Mouse (Mus musculus) heart, embryonic 13.5 days (tissue): ENCODE measurements around the gene Stard10. TPM values are rescaled to one million over a fixed set of nuclear protein-coding genes. Genes with fewer than 3 reads are reported as not detected.

Experiments
- ATAC-seq: fragments of 200-750 bp; cut with Nextera tagmentation; 2 replicates; pipeline ENCODE4 v1.8.0; 2017; ENCODE audit warnings: moderate TSS enrichment; ENCODE audit not compliant: insufficient number of reproducible peaks, low FRiP score, low TSS enrichment; ENCODE audit errors: extremely low read depth
- H3K27ac ChIP-seq: fragments of 300-500 bp; sonication (generic); replicated peaks from 2 replicates; pipeline ENCODE4 v1.5.1; 2015; ENCODE audit warnings: moderate library complexity, mild to moderate bottlenecking, inconsistent platforms
- H3K27me3 ChIP-seq: fragments of 300-500 bp; sonication (generic); replicated peaks from 2 replicates; pipeline ENCODE4 v1.6.1; 2015; ENCODE audit warnings: mild to moderate bottlenecking, inconsistent platforms
- H3K36me3 ChIP-seq: fragments of 300-500 bp; sonication (generic); 2 replicates; pipeline ENCODE4 v1.6.1; 2015; ENCODE audit warnings: mild to moderate bottlenecking, inconsistent platforms
- H3K4me1 ChIP-seq: fragments of 300-500 bp; sonication (generic); 2 replicates; pipeline ENCODE4 v1.6.1; 2015; ENCODE audit warnings: inconsistent platforms
- H3K4me2 ChIP-seq: fragments of 300-500 bp; sonication (generic); 2 replicates; pipeline ENCODE4 v1.6.1; 2015; ENCODE audit warnings: inconsistent platforms, mild to moderate bottlenecking, moderate library complexity
- H3K4me3 ChIP-seq: fragments of 300-500 bp; sonication (generic); 2 replicates; pipeline ENCODE4 v1.5.1; 2015; ENCODE audit warnings: moderate library complexity, mild to moderate bottlenecking, inconsistent platforms
- H3K9ac ChIP-seq: fragments of 300-500 bp; sonication (generic); 2 replicates; pipeline ENCODE4 v1.6.1; 2015; ENCODE audit warnings: inconsistent platforms, mild to moderate bottlenecking, moderate library complexity
- H3K9me3 ChIP-seq: fragments of 300-500 bp; sonication (generic); 2 replicates; pipeline ENCODE4 v1.6.1; 2016; ENCODE audit warnings: inconsistent platforms
- WGBS: fragments of 180-500 bp; shearing (Covaris S2); methylation state at CpG from one replicate; pipeline ENCODE4 v1.1.7; 2015; ENCODE audit warnings: mixed read lengths; 5-methylcytosine and 5-hydroxymethylcytosine counted together
- polyA plus RNA-seq: library from polyadenylated mRNA; unstranded; fragments of >200 nt; fragmentation: Nextera tagmentation; extraction: Ambion mirVana; gene quantifications from 2 replicates; pipeline ENCODE4 v1.2.1, GENCODE M21; 2015

Gene Stard10
- polyA plus RNA-seq, 1 experiment from 2014 or later: 32.9 TPM

GRCm38 (mm10) chr7:101349861-101350260 lies 33.0 kb downstream of the Stard10 start:
- H3K9ac ChIP-seq: peak overlapping the region; percentile 19; the same call in 1 of the 2 replicates
- H3K4me2 ChIP-seq: 0 out of 2 replicates have a peak overlapping the region, but pooled peaks have one; percentile 14
- no peak for ATAC-seq
- H3K4me3 ChIP-seq: no peak overlapping the region
- H3K27ac ChIP-seq: no peak overlapping the region
- 43% methylated on average over 2 of the region's 2 CpGs for WGBS
- H3K36me3 ChIP-seq: 0 out of 2 replicates have a peak, but pooled peaks cover 2% of the 10 kb centered on the region
- H3K27me3 ChIP-seq: peaks cover 50% of the 10 kb centered on the region
- peaks cover 47% of the 10 kb centered on the region for H3K4me1 ChIP-seq
- H3K9me3 ChIP-seq: no peaks in the 10 kb centered on the region

GRCm38 (mm10) chr7:101352404-101352803 lies 35.5 kb downstream of the Stard10 start:
- no peak overlapping the region for H3K27ac ChIP-seq
- no peak overlapping the region for H3K4me2 ChIP-seq
- no peaks in the 10 kb centered on the region for H3K36me3 ChIP-seq
- no peak overlapping the region for H3K9ac ChIP-seq
- H3K4me1 ChIP-seq: peaks cover 41% of the 10 kb centered on the region
- H3K4me3 ChIP-seq: no peak overlapping the region
- 82% methylated on average over 4 of the region's 4 CpGs for whole genome bisulfite sequencing
- peaks cover 35% of the 10 kb centered on the region for H3K27me3 ChIP-seq
- H3K9me3 ChIP-seq: no peaks in the 10 kb centered on the region
- ATAC-seq: no peak

GRCm38 (mm10) chr7:101354423-101354822 lies 37.5 kb downstream of the Stard10 start:
- Histone ChIP-seq H3K4me2 (no peak overlapping the region), H3K36me3 (no peaks in the 10 kb centered on the region), H3K9me3 (no peaks in the 10 kb centered on the region), H3K4me1 (peaks cover 27% of the 10 kb centered on the region), H3K27me3 (peaks cover 26% of the 10 kb centered on the region), H3K4me3 (no peak overlapping the region), H3K9ac (0 out of 2 replicates have a peak overlapping the region, but pooled peaks have one; percentile 11), H3K27ac (no peak overlapping the region)
- ATAC-seq: no peak
- WGBS: 50% methylated on average over 5 of the region's 5 CpGs

GRCm38 (mm10) chr7:101355551-101356100 lies 38.7 kb downstream of the Stard10 start:
- no peak overlapping the region for H3K9ac ChIP-seq
- H3K9me3 ChIP-seq: no peaks in the 10 kb centered on the region
- no peak overlapping the region for H3K4me2 ChIP-seq
- H3K36me3 ChIP-seq: no peaks in the 10 kb centered on the region
- peaks cover 14% of the 10 kb centered on the region for H3K27me3 ChIP-seq
- no peak overlapping the region for H3K4me3 ChIP-seq
- peaks cover 22% of the 10 kb centered on the region for H3K4me1 ChIP-seq
- 81% methylated on average over 6 of the region's 6 CpGs for WGBS
- no peak for ATAC-seq
- no peak overlapping the region for H3K27ac ChIP-seq

- Histone ChIP-seq H3K9ac (no peak overlapping the region), H3K27ac (no peak overlapping the region), H3K27me3 (peaks cover 7% of the 10 kb centered on the region; the same call in 1 of the 2 replicates), H3K4me3 (no peak overlapping the region), H3K4me2 (no peak overlapping the region), H3K4me1 (peaks cover 28% of the 10 kb centered on the region), H3K36me3 (no peaks in the 10 kb centered on the region), H3K9me3 (no peaks in the 10 kb centered on the region)
- 51% methylated on average over 3 of the region's 3 CpGs for WGBS
- ATAC-seq: no peak
Measured at GRCm38 (mm10) chr7:101356868-101357267, 40.0 kb downstream of the Stard10 start.

- no peak for ATAC-seq
- H3K36me3 ChIP-seq: no peaks in the 10 kb centered on the region
- 51% methylated on average over 3 of the region's 3 CpGs for WGBS
Measured at GRCm38 (mm10) chr7:101360406-101360805, 43.5 kb downstream of the Stard10 start.

GRCm38 (mm10) chr7:101361021-101361420 lies 44.1 kb downstream of the Stard10 start:
- Histone ChIP-seq H3K4me1 (peaks cover 28% of the 10 kb centered on the region; the same call in 1 of the 2 replicates), H3K36me3 (no peaks in the 10 kb centered on the region), H3K4me2 (no peak overlapping the region), H3K4me3 (no peak overlapping the region), H3K9me3 (no peaks in the 10 kb centered on the region), H3K9ac (no peak overlapping the region), H3K27me3 (no peaks in the 10 kb centered on the region), H3K27ac (no peak overlapping the region)
- WGBS: 62% methylated on average over 4 of the region's 4 CpGs
- ATAC-seq: no peak

More at GRCm38 (mm10) chr7:101360406-101360805, 43.5 kb downstream of the Stard10 start:
- Histone ChIP-seq H3K4me2 (no peak overlapping the region), H3K9me3 (no peaks in the 10 kb centered on the region), H3K27me3 (no peaks in the 10 kb centered on the region), H3K9ac (no peak overlapping the region), H3K4me1 (peaks cover 28% of the 10 kb centered on the region; the same call in 1 of the 2 replicates), H3K27ac (no peak overlapping the region), H3K4me3 (no peak overlapping the region)

- no peaks in the 10 kb centered on the region for H3K27me3 ChIP-seq
- no peak overlapping the region for H3K4me2 ChIP-seq
- peak overlapping the region; percentile 19; the same call in 1 of the 2 replicates for H3K9ac ChIP-seq
- no peaks in the 10 kb centered on the region for H3K9me3 ChIP-seq
- 71% methylated on average over 4 of the region's 4 CpGs for WGBS
- H3K4me3 ChIP-seq: no peak overlapping the region
- no peak overlapping the region for H3K27ac ChIP-seq
- no peak for ATAC-seq
- peaks cover 21% of the 10 kb centered on the region; the same call in 1 of the 2 replicates for H3K4me1 ChIP-seq
- no peaks in the 10 kb centered on the region for H3K36me3 ChIP-seq
Measured at GRCm38 (mm10) chr7:101361767-101362166, 44.9 kb downstream of the Stard10 start.

- Histone ChIP-seq H3K4me2 (no peak overlapping the region), H3K4me3 (no peak overlapping the region), H3K9ac (no peak overlapping the region), H3K27ac (no peak overlapping the region), H3K9me3 (no peaks in the 10 kb centered on the region), H3K36me3 (no peaks in the 10 kb centered on the region), H3K4me1 (peaks cover 18% of the 10 kb centered on the region; the same call in 1 of the 2 replicates), H3K27me3 (no peaks in the 10 kb centered on the region)
- ATAC-seq: no peak
- WGBS: 78% methylated on average over 5 of the region's 5 CpGs
Measured at GRCm38 (mm10) chr7:101362791-101363191, 45.9 kb downstream of the Stard10 start.

- no peaks in the 10 kb centered on the region for H3K9me3 ChIP-seq
- 67% methylated on average over 5 of the region's 5 CpGs for WGBS
- ATAC-seq: no peak
Measured at GRCm38 (mm10) chr7:101363914-101364313, 47.0 kb downstream of the Stard10 start.

GRCm38 (mm10) chr7:101367901-101368852 lies 51.3 kb downstream of the Stard10 start:
- 0 out of 2 replicates have a peak, but pooled peaks cover 4% of the 10 kb centered on the region for H3K9me3 ChIP-seq
- no peak overlapping the region for H3K4me2 ChIP-seq
- no peak overlapping the region for H3K9ac ChIP-seq
- H3K4me1 ChIP-seq: peaks cover 10% of the 10 kb centered on the region; the same call in 1 of the 2 replicates
- H3K4me3 ChIP-seq: no peak overlapping the region
- 57% methylated on average over 11 of the region's 11 CpGs for WGBS
- H3K27me3 ChIP-seq: peaks cover 10% of the 10 kb centered on the region; the same call in 1 of the 2 replicates
- H3K36me3 ChIP-seq: no peaks in the 10 kb centered on the region
- H3K27ac ChIP-seq: no peak overlapping the region
- ATAC-seq: no peak

More at GRCm38 (mm10) chr7:101363914-101364313, 47.0 kb downstream of the Stard10 start:
- Histone ChIP-seq H3K27ac (no peak overlapping the region), H3K9ac (no peak overlapping the region), H3K36me3 (no peaks in the 10 kb centered on the region), H3K4me2 (no peak overlapping the region), H3K27me3 (no peaks in the 10 kb centered on the region), H3K4me3 (no peak overlapping the region), H3K4me1 (peaks cover 21% of the 10 kb centered on the region; the same call in 1 of the 2 replicates)
